Mouse (Mus musculus) lung, postnatal 0 days (tissue): ENCODE measurements around the gene Msl1.

Source experiments
- CTCF ChIP-seq: IDR thresholded peaks from 2 replicates; pipeline ENCODE4 v1.5.1; 2016; ENCODE audit warnings: antibody characterized with exemption, mild to moderate bottlenecking
- EP300 ChIP-seq: IDR thresholded peaks from 2 replicates; pipeline ENCODE4 v1.6.1; 2016; ENCODE audit warnings: antibody characterized with exemption, mild to moderate bottlenecking, control low read depth

DNA sequence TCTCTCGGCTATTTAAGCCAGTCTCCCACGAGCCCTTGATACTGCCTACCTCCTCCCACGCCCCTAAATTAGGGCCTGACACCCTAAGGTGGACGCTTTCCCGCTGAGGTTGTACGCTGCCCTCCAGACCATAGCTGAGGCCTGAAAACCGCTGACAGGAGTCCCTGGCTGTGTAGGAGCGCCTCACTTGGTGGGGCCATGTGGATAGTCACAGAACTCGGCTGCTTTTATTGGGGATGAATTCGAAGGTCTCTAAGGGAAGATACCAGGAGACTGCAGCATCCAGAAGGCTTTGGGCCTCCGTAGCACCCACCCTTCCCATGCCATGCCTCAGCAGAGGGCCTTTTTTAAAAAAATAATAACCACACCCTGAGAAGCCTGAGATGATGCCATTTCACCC, 42.6 kb downstream of the Msl1 start:
- TF ChIP-seq CTCF (no peak), EP300 (no peak)
